Mouse (Mus musculus) myocyte (in vitro differentiated cells): ENCODE measurements around the gene Gcdh. TPM values are rescaled to one million over a fixed set of nuclear protein-coding genes. Genes with fewer than 3 reads are reported as not detected.

Experiments
- H3K27me3 ChIP-seq: one replicate; pipeline ENCODE4 v1.6.1; 2011; ENCODE audit not compliant: control insufficient read depth, insufficient read depth, insufficient read length
- H3K36me3 ChIP-seq: one replicate; pipeline ENCODE4 v1.6.1; 2011; ENCODE audit not compliant: control insufficient read depth, insufficient read depth
- H3K4me2 ChIP-seq: one replicate; pipeline ENCODE4 v1.6.1; 2011; ENCODE audit warnings: low read depth, control low read depth
- H3K4me3 ChIP-seq: one replicate; pipeline ENCODE4 v1.5.1; 2011; ENCODE audit warnings: mild to moderate bottlenecking, control low read depth, moderate library complexity
- H3K79me2 ChIP-seq: one replicate; pipeline ENCODE4 v1.6.1; 2011; ENCODE audit not compliant: control insufficient read depth, insufficient read depth
- H3ac ChIP-seq: one replicate; pipeline ENCODE4 v1.6.1; 2011; ENCODE audit not compliant: control insufficient read depth, insufficient read length
- CEBPB ChIP-seq: IDR thresholded peaks from 2 replicates; pipeline ENCODE4 v1.6.1; 2011; ENCODE audit warnings: mild to moderate bottlenecking, moderate library complexity; ENCODE audit not compliant: poor library complexity, insufficient read depth, severe bottlenecking
- E2F4 ChIP-seq: IDR thresholded peaks from one replicate; pipeline ENCODE4 v1.6.1; 2011; ENCODE audit warnings: mild to moderate bottlenecking, control low read depth, moderate library complexity; ENCODE audit not compliant: insufficient read depth
- MAX ChIP-seq: IDR thresholded peaks from one replicate; pipeline ENCODE4 v1.6.1; 2011; ENCODE audit warnings: low read depth, mild to moderate bottlenecking, control low read depth
- MYOD1 ChIP-seq, 3 experiments: IDR thresholded peaks; one replicate each; pipeline ENCODE4 v1.6.1; 2011; ENCODE audit warnings: control low read depth in 2 of 3, low read depth in 2 of 3, mild to moderate bottlenecking in 2 of 3, moderate library complexity in 1 of 3; ENCODE audit not compliant: insufficient read length in 2 of 3, control insufficient read depth in 1 of 3
- MYOG ChIP-seq, 3 experiments: IDR thresholded peaks; one replicate each; pipeline ENCODE4 v1.6.1; 2011; ENCODE audit warnings: control low read depth in 2 of 3, low read depth in 2 of 3, mild to moderate bottlenecking in 2 of 3; ENCODE audit not compliant: insufficient read length in 2 of 3, control insufficient read depth in 1 of 3, insufficient read depth in 1 of 3
- POLR2A ChIP-seq: IDR thresholded peaks from one replicate; pipeline ENCODE4 v1.6.1; 2011; ENCODE audit warnings: low read depth, mild to moderate bottlenecking, control low read depth, moderate library complexity; ENCODE audit not compliant: insufficient read length
- POLR2AphosphoS2 ChIP-seq: IDR thresholded peaks from one replicate; pipeline ENCODE4 v1.6.1; 2011; ENCODE audit warnings: low read depth, control low read depth; ENCODE audit not compliant: insufficient read length
- REST ChIP-seq: IDR thresholded peaks from one replicate; pipeline ENCODE4 v1.6.1; 2011; ENCODE audit warnings: mild to moderate bottlenecking, control low read depth, moderate library complexity; ENCODE audit not compliant: insufficient read depth, insufficient read length
- SRF ChIP-seq: IDR thresholded peaks from one replicate; pipeline ENCODE4 v1.6.1; 2011; ENCODE audit warnings: low read depth; ENCODE audit not compliant: control insufficient read depth, insufficient read length
- TCF12 ChIP-seq: IDR thresholded peaks from one replicate; pipeline ENCODE4 v1.6.1; 2011; ENCODE audit warnings: mild to moderate bottlenecking, control low read depth; ENCODE audit not compliant: poor library complexity, insufficient read depth, severe bottlenecking
- TCF3 ChIP-seq: IDR thresholded peaks from one replicate; pipeline ENCODE4 v1.6.1; 2011; ENCODE audit warnings: low read depth, control low read depth; ENCODE audit not compliant: insufficient read length
- USF1 ChIP-seq: IDR thresholded peaks from one replicate; pipeline ENCODE4 v1.6.1; 2011; ENCODE audit warnings: low read depth, mild to moderate bottlenecking, control low read depth, moderate library complexity
- polyA plus RNA-seq: library from polyadenylated mRNA; unstranded; fragments of >200 nt; fragmentation: generic; extraction: Trizol; gene quantifications from one replicate; pipeline ENCODE4 v1.2.1, GENCODE M21; 2012; ENCODE audit warnings: missing spikeins

The Gcdh gene
- polyA plus RNA-seq, 1 experiment = 20.9 TPM

GRCm38 (mm10) chr8:84841514-84841913 is 52.2 kb downstream of the Gcdh start:
- Histone ChIP-seq H3K79me2 (peaks cover 30% of the 10 kb centered on the region), H3K27me3 (no peaks in the 10 kb centered on the region), H3ac (no peak overlapping the region), H3K36me3 (peaks cover 54% of the 10 kb centered on the region), H3K4me2 (no peak overlapping the region), H3K4me3 (no peak overlapping the region)
- TF ChIP-seq TCF12 = no peak
- no peak for TF ChIP-seq TCF3
- no peak for TF ChIP-seq MYOG (IDR thresholded peaks at IDR 0.05; ENCODE audit: control insufficient read depth in 1 of 3, insufficient read depth in 1 of 3, insufficient read length in 2 of 3, low read depth in 2 of 3)
- no peak for TF ChIP-seq REST
- TF ChIP-seq MYOD1 (IDR thresholded peaks at IDR 0.05; ENCODE audit: control insufficient read depth in 1 of 3, insufficient read length in 2 of 3, low read depth in 2 of 3) = no peak
- no peak for TF ChIP-seq E2F4
- TF ChIP-seq POLR2A = no peak
- no peak for TF ChIP-seq CEBPB
- no peak for TF ChIP-seq SRF
- TF ChIP-seq MAX = no peak
- TF ChIP-seq USF1 = no peak

- peak within 1 kb of the TSS; percentile 70 for H3K4me3 ChIP-seq
- H3K27me3 ChIP-seq = no peaks in the 10 kb centered on the region
- TF ChIP-seq MYOG (IDR thresholded peaks at IDR 0.05; ENCODE audit: control insufficient read depth in 1 of 3, insufficient read depth in 1 of 3, insufficient read length in 2 of 3, low read depth in 2 of 3) = peak in 2 of 3 experiments; percentile 62 to 63
- no peak for TF ChIP-seq TCF12
- no peak for TF ChIP-seq REST
- TF ChIP-seq POLR2A = peak; percentile 94
- no peak for TF ChIP-seq SRF
- TF ChIP-seq TCF3 = no peak
- peak in 1 of 3 experiments; percentile 28 for TF ChIP-seq MYOD1 (IDR thresholded peaks at IDR 0.05; ENCODE audit: control insufficient read depth in 1 of 3, insufficient read length in 2 of 3, low read depth in 2 of 3)
- TF ChIP-seq USF1 = no peak
- no peak for TF ChIP-seq MAX
- TF ChIP-seq CEBPB = no peak
- TF ChIP-seq POLR2AphosphoS2 = peak; percentile 99
- peak; percentile 23 for TF ChIP-seq E2F4
- peak within 1 kb of the TSS; percentile 74 for H3ac ChIP-seq
- peaks cover 57% of the 10 kb centered on the region for H3K36me3 ChIP-seq
- peak within 1 kb of the TSS; percentile 89 for H3K4me2 ChIP-seq
- peaks cover 20% of the 10 kb centered on the region for H3K79me2 ChIP-seq
Measured at GRCm38 (mm10) chr8:84840248-84840999, 53.3 kb downstream of the Gcdh start, which contains the start of gene Rad23a. Gene Rad23a, minus strand, starts transcription at chr8:84840665.

- Histone ChIP-seq H3K4me2 (peak overlapping the region; percentile 89), H3K79me2 (peaks cover 15% of the 10 kb centered on the region), H3K27me3 (no peaks in the 10 kb centered on the region), H3K36me3 (peaks cover 56% of the 10 kb centered on the region), H3K4me3 (peak overlapping the region; percentile 70), H3ac (peak overlapping the region; percentile 74)
- no peak for TF ChIP-seq POLR2A
- TF ChIP-seq USF1 = no peak
Measured at GRCm38 (mm10) chr8:84839875-84840247, 53.9 kb downstream of the Gcdh start.

GRCm38 (mm10) chr8:84839411-84839810 is 54.3 kb downstream of the Gcdh start:
- TF ChIP-seq E2F4 (no peak), SRF (no peak), MYOG (IDR thresholded peaks at IDR 0.05; ENCODE audit: control insufficient read depth in 1 of 3, insufficient read depth in 1 of 3, insufficient read length in 2 of 3, low read depth in 2 of 3) (no peak), CEBPB (no peak), REST (no peak), USF1 (no peak), POLR2AphosphoS2 (no peak), POLR2A (no peak), MAX (no peak), TCF3 (no peak), TCF12 (no peak), MYOD1 (IDR thresholded peaks at IDR 0.05; ENCODE audit: control insufficient read depth in 1 of 3, insufficient read length in 2 of 3, low read depth in 2 of 3) (no peak)
- H3K27me3 ChIP-seq = no peaks in the 10 kb centered on the region

GRCm38 (mm10) chr8:84838513-84838912 is 55.2 kb downstream of the Gcdh start:
- Histone ChIP-seq H3K27me3 (no peaks in the 10 kb centered on the region), H3K36me3 (peaks cover 55% of the 10 kb centered on the region), H3ac (no peak overlapping the region), H3K4me3 (no peak overlapping the region), H3K79me2 (peaks cover 15% of the 10 kb centered on the region), H3K4me2 (no peak overlapping the region)
- no peak for TF ChIP-seq POLR2AphosphoS2
- TF ChIP-seq MYOG (IDR thresholded peaks at IDR 0.05; ENCODE audit: control insufficient read depth in 1 of 3, insufficient read depth in 1 of 3, insufficient read length in 2 of 3, low read depth in 2 of 3) = no peak
- no peak for TF ChIP-seq MAX
- no peak for TF ChIP-seq POLR2A
- TF ChIP-seq TCF3 = no peak
- TF ChIP-seq SRF = no peak
- no peak for TF ChIP-seq TCF12

More at GRCm38 (mm10) chr8:84839411-84839810, 54.3 kb downstream of the Gcdh start:
- Histone ChIP-seq H3K4me3 (peak overlapping the region; percentile 70), H3K79me2 (peaks cover 15% of the 10 kb centered on the region), H3ac (peak overlapping the region; percentile 74), H3K36me3 (peaks cover 56% of the 10 kb centered on the region), H3K4me2 (peak overlapping the region; percentile 89)
